Mouse (Mus musculus): ENCODE results near the gene Gm44805. TPM values are rescaled to one million over a fixed set of nuclear protein-coding genes. Genes with fewer than 3 reads are reported as not detected.
"Not testable (repeated sequence)": the region's sequence is repeated elsewhere in the genome, so short reads cannot be mapped to it uniquely, and the experiment has no call there.

Gm44805 gene
- polyA plus RNA-seq, 1 experiment from 2014 or later = not detected

- no peak for DNase-seq (ENCODE audit: low read depth, low spot score)
- in situ Hi-C loops (cut with MboI; ENCODE audit: low pct_unique_long_range_greater_than_20kb) = no loop called here
- ATAC-seq = peak; percentile 66
- CTCF ChIA-PET = interaction anchor here (1.0 to 3.8 kb wide), 3 partner anchors 10 to 27 kb away, joined by 4 to 22 read pairs (median 4); no protein-coding TSS in a partner anchor
- POLR2A ChIA-PET = no interaction called here
- no peak for TF ChIP-seq CTCF (IDR thresholded peaks at IDR 0.05)
- H3K27me3 ChIP-seq = no peaks in the 10 kb centered on the region
Measured at GRCm38 (mm10) chr7:19693421-19693820, 12.2 kb upstream of the Gm44805 start.

GRCm38 (mm10) chr7:19691873-19692865 lies 10.9 kb upstream of the Gm44805 start, which contains the start of gene Apoc1:
Apoc1 (minus strand) TSS chr7:19692660.
- in situ Hi-C loops (cut with MboI; ENCODE audit: low pct_unique_long_range_greater_than_20kb) = no loop called here
- TF ChIP-seq CTCF (IDR thresholded peaks at IDR 0.05) = no peak
- ChIA-PET POLR2A (no interaction called here), CTCF (interaction anchor here (1.0 to 3.8 kb wide), 3 partner anchors 9 to 26 kb away, joined by 4 to 22 read pairs (median 4); no protein-coding TSS in a partner anchor)
- ATAC-seq (no peak), DNase-seq (ENCODE audit: low read depth, low spot score) (no peak)
- no peaks in the 10 kb centered on the region for H3K27me3 ChIP-seq

GRCm38 (mm10) chr7:19691434-19691833 lies 10.2 kb upstream of the Gm44805 start:
- POLR2A ChIA-PET = no interaction called here
- CTCF ChIA-PET = interaction anchor here (1.9 kb wide), 1 partner anchor 22 kb away, joined by 7 read pairs; no protein-coding TSS in a partner anchor
- in situ Hi-C loops (cut with MboI; ENCODE audit: low pct_unique_long_range_greater_than_20kb) = no loop called here
- ATAC-seq (no peak), DNase-seq (ENCODE audit: low read depth, low spot score) (no peak)
- no peaks in the 10 kb centered on the region for H3K27me3 ChIP-seq
- no peak for TF ChIP-seq CTCF (IDR thresholded peaks at IDR 0.05)

- no peak for TF ChIP-seq CTCF (IDR thresholded peaks at IDR 0.05)
- no peak for ATAC-seq
- ChIA-PET POLR2A (interaction anchor here (0.7 kb wide), 2 partner anchors 8 to 221 kb away, joined by 3 to 4 read pairs; partner anchors contain the start of gene Apoe), CTCF (interaction anchor here (1.9 kb wide), 1 partner anchor 22 kb away, joined by 7 read pairs; no protein-coding TSS in a partner anchor)
- no peaks in the 10 kb centered on the region for H3K27me3 ChIP-seq
- no peak for DNase-seq (ENCODE audit: low read depth, low spot score)
- in situ Hi-C loops (cut with MboI; ENCODE audit: low pct_unique_long_range_greater_than_20kb) = no loop called here
Measured at GRCm38 (mm10) chr7:19690845-19691244, 9.6 kb upstream of the Gm44805 start.

GRCm38 (mm10) chr7:19688611-19689010 lies 7.4 kb upstream of the Gm44805 start:
- ATAC-seq (no peak), DNase-seq (ENCODE audit: low read depth, low spot score) (no peak)
- no peaks in the 10 kb centered on the region for H3K27me3 ChIP-seq
- ChIA-PET CTCF (no interaction called here), POLR2A (interaction anchor here (0.7 kb wide), 1 partner anchor 14 kb away, joined by 5 read pairs; no protein-coding TSS in a partner anchor)
- in situ Hi-C loops (cut with MboI; ENCODE audit: low pct_unique_long_range_greater_than_20kb) = no loop called here
- TF ChIP-seq CTCF (IDR thresholded peaks at IDR 0.05) = no peak

- TF ChIP-seq CTCF (IDR thresholded peaks at IDR 0.05) = no peak
- DNase-seq (ENCODE audit: low read depth, low spot score) (no peak), ATAC-seq (no peak)
- in situ Hi-C loops (cut with MboI; ENCODE audit: low pct_unique_long_range_greater_than_20kb) = no loop called here
- H3K27me3 ChIP-seq = no peaks in the 10 kb centered on the region
- ChIA-PET CTCF (no interaction called here), POLR2A (interaction anchor here (0.7 kb wide), 1 partner anchor 13 kb away, joined by 5 read pairs; no protein-coding TSS in a partner anchor)
Measured at GRCm38 (mm10) chr7:19688101-19688500, 6.9 kb upstream of the Gm44805 start.

GRCm38 (mm10) chr7:19686927-19687583 lies 5.8 kb upstream of the Gm44805 start:
- CTCF ChIA-PET; H3K27me3 ChIP-seq; in situ Hi-C loops (cut with MboI; ENCODE audit: low pct_unique_long_range_greater_than_20kb); DNase-seq (ENCODE audit: low read depth, low spot score); ATAC-seq: not testable (repeated sequence)
- POLR2A ChIA-PET = interaction anchor here (0.7 kb wide), 1 partner anchor 275 kb away, joined by 3 read pairs; no protein-coding TSS in a partner anchor

GRCm38 (mm10) chr7:19686521-19686920 lies 5.3 kb upstream of the Gm44805 start:
- ATAC-seq (no peak), DNase-seq (ENCODE audit: low read depth, low spot score) (no peak)
- no peaks in the 10 kb centered on the region for H3K27me3 ChIP-seq
- CTCF ChIA-PET = no interaction called here
- TF ChIP-seq CTCF (IDR thresholded peaks at IDR 0.05) = no peak
- in situ Hi-C loops (cut with MboI; ENCODE audit: low pct_unique_long_range_greater_than_20kb) = no loop called here
- POLR2A ChIA-PET = interaction anchor here (0.7 kb wide), 1 partner anchor 275 kb away, joined by 3 read pairs; no protein-coding TSS in a partner anchor

- DNase-seq (ENCODE audit: low read depth, low spot score) = no peak
- ATAC-seq = no peak
- ChIA-PET CTCF (interaction anchor here (1.0 to 2.4 kb wide), 2 partner anchors 12 to 16 kb away, joined by 3 to 11 read pairs; no protein-coding TSS in a partner anchor), POLR2A (no interaction called here)
- no peak for TF ChIP-seq CTCF (IDR thresholded peaks at IDR 0.05)
- H3K27me3 ChIP-seq = no peaks in the 10 kb centered on the region
- in situ Hi-C loops (cut with MboI; ENCODE audit: low pct_unique_long_range_greater_than_20kb) = no loop called here
Measured at GRCm38 (mm10) chr7:19685374-19685773, 4.2 kb upstream of the Gm44805 start.

GRCm38 (mm10) chr7:19683771-19684201 lies 2.6 kb upstream of the Gm44805 start:
- DNase-seq (ENCODE audit: low read depth, low spot score) (no peak), ATAC-seq (no peak)

More at GRCm38 (mm10) chr7:19683771-19684201, 2.6 kb upstream of the Gm44805 start:
- H3K27me3 ChIP-seq = no peaks in the 10 kb centered on the region
- ChIA-PET POLR2A (interaction anchor here (0.8 kb wide), 1 partner anchor 17 kb away, joined by 3 read pairs; no protein-coding TSS in a partner anchor), CTCF (interaction anchor here (1.4 to 2.4 kb wide), 4 partner anchors 9 to 28 kb away, joined by 3 to 11 read pairs (median 4); no protein-coding TSS in a partner anchor)
- in situ Hi-C loops (cut with MboI; ENCODE audit: low pct_unique_long_range_greater_than_20kb) = no loop called here
- no peak for TF ChIP-seq CTCF (IDR thresholded peaks at IDR 0.05)

All from Patski (cell line).